Mouse (Mus musculus): ENCODE results near the gene Arhgef38.

GRCm38 (mm10) chr3:133109844-133110243 lies 124.9 kb downstream of the Arhgef38 start:
- TF ChIP-seq POLR2AphosphoS5 (IDR thresholded peaks at IDR 0.05; ENCODE audit: insufficient replicate concordance, low read depth, low read length) = no peak
- TF ChIP-seq CTCF (IDR thresholded peaks at IDR 0.05; ENCODE audit: low read depth, low read length) = no peak

All from G1E (cell line).